Mouse (Mus musculus) embryonic facial prominence, embryonic 15.5 days (tissue): ENCODE data around the gene Olfr920. TPM values are rescaled to one million over a fixed set of nuclear protein-coding genes. Genes with fewer than 3 reads are reported as not detected.

Experiments used
- polyA plus RNA-seq: library from polyadenylated mRNA; unstranded; fragments of >200 nt; fragmentation: Nextera tagmentation; extraction: Ambion mirVana; gene quantifications from 2 replicates; pipeline ENCODE4 v1.2.1, GENCODE M21; 2015

The Olfr920 gene
- polyA plus RNA-seq, 1 experiment from 2014 or later = not detected

Other genes starting within 250 kb of the Olfr920 start
- not detected in 2 replicates for gene Olfr911-ps1, start 230.7 kb upstream of the Olfr920 start, polyA plus RNA-seq
- gene Olfr910, start 214.4 kb upstream of the Olfr920 start, polyA plus RNA-seq = 0.11 TPM in 1 of 2 replicates, not detected in the other
- gene Olfr912, start 172.1 kb upstream of the Olfr920 start, polyA plus RNA-seq = not detected in 2 replicates
- gene Olfr913, start 159.5 kb upstream of the Olfr920 start, polyA plus RNA-seq = not detected in 2 replicates
- not detected in 2 replicates for gene Olfr914, start 147.2 kb upstream of the Olfr920 start, polyA plus RNA-seq
- gene Olfr916, start 92.4 kb upstream of the Olfr920 start, polyA plus RNA-seq = not detected in 2 replicates
- not detected in 2 replicates for gene Olfr917, start 86.5 kb upstream of the Olfr920 start, polyA plus RNA-seq
- gene Olfr918, start 77.7 kb upstream of the Olfr920 start, polyA plus RNA-seq = 0.05 TPM in 1 of 2 replicates, not detected in the other
- not detected in 2 replicates for gene Olfr919, start 48.6 kb upstream of the Olfr920 start, polyA plus RNA-seq
- gene Vwa5a, start 34.0 kb upstream of the Olfr920 start, polyA plus RNA-seq = 28.9 and 30.4 TPM in 2 replicates
- not detected in 2 replicates for gene Olfr921, start 20.8 kb downstream of the Olfr920 start, polyA plus RNA-seq
- not detected in 2 replicates for gene Olfr922, start 62.3 kb downstream of the Olfr920 start, polyA plus RNA-seq
- gene Olfr923, start 74.2 kb downstream of the Olfr920 start, polyA plus RNA-seq = 0.70 and 0.88 TPM in 2 replicates
- 0.08 TPM in 1 of 2 replicates, not detected in the other for gene Olfr924, start 92.2 kb downstream of the Olfr920 start, polyA plus RNA-seq
- not detected in 2 replicates for gene Olfr26, start 102.8 kb downstream of the Olfr920 start, polyA plus RNA-seq
- gene Olfr926, start 124.8 kb downstream of the Olfr920 start, polyA plus RNA-seq = not detected in 2 replicates
- gene Olfr930, start 177.5 kb downstream of the Olfr920 start, polyA plus RNA-seq = 0.30 TPM in 1 of 2 replicates, not detected in the other
- 0.11 and 0.14 TPM in 2 replicates for gene Olfr933, start 220.0 kb downstream of the Olfr920 start, polyA plus RNA-seq
- gene Olfr934, start 236.0 kb downstream of the Olfr920 start, polyA plus RNA-seq = 0.07 TPM in 1 of 2 replicates, not detected in the other
- 0.19 TPM in 1 of 2 replicates, not detected in the other for gene Olfr935, start 247.4 kb downstream of the Olfr920 start, polyA plus RNA-seq